Mouse (Mus musculus) G1E (cell line): ENCODE results near the gene Sipa1l3. TPM values are rescaled to one million over a fixed set of nuclear protein-coding genes. Genes with fewer than 3 reads are reported as not detected.

Experiments
- ATAC-seq: 2 replicates; pipeline ENCODE4 v1.8.0; 2016; ENCODE audit warnings: mild to moderate bottlenecking; ENCODE audit not compliant: insufficient number of reproducible peaks, poor library complexity, low FRiP score, severe bottlenecking; ENCODE audit errors: extremely low read depth
- DNase-seq: peaks from one replicate; pipeline ENCODE4 v3.0.0; 2012; ENCODE audit warnings: low spot score
- H3K27me3 ChIP-seq: 2 replicates; pipeline ENCODE4 v1.6.1; 2012; ENCODE audit warnings: mild to moderate bottlenecking, low read length, inconsistent platforms; ENCODE audit not compliant: insufficient read depth
- H3K36me3 ChIP-seq: replicated peaks from 2 replicates; pipeline ENCODE3; 2012; ENCODE audit warnings: mild to moderate bottlenecking, inconsistent platforms
- H3K4me1 ChIP-seq: 2 replicates; pipeline ENCODE4 v1.6.1; 2012; ENCODE audit warnings: low read depth, low read length, inconsistent platforms, mixed read lengths; ENCODE audit not compliant: insufficient read depth
- H3K4me3 ChIP-seq: 2 replicates; pipeline ENCODE4 v1.5.1; 2012; ENCODE audit warnings: low read depth, mild to moderate bottlenecking, inconsistent platforms, low read length, moderate library complexity, mixed read lengths
- H3K9me3 ChIP-seq: replicated peaks from 2 replicates; pipeline ENCODE4 v1.6.1; 2012; ENCODE audit warnings: inconsistent platforms
- CTCF ChIP-seq: IDR thresholded peaks from 2 replicates; pipeline ENCODE4 v1.5.1; 2012; ENCODE audit warnings: low read depth, low read length, inconsistent platforms, mixed read lengths
- GATA1 ChIP-seq: IDR thresholded peaks from 2 replicates; pipeline ENCODE4 v1.6.1; 2012; ENCODE audit warnings: borderline replicate concordance, low read length, inconsistent platforms, mixed read lengths
- GATA2 ChIP-seq: IDR thresholded peaks from 2 replicates; pipeline ENCODE4 v1.6.1; 2012; ENCODE audit warnings: low read depth, low read length, inconsistent platforms, borderline replicate concordance
- POLR2AphosphoS5 ChIP-seq: IDR thresholded peaks from 2 replicates; pipeline ENCODE4 v1.6.1; 2012; ENCODE audit warnings: low read depth, low read length, inconsistent platforms; ENCODE audit not compliant: insufficient replicate concordance
- TAL1 ChIP-seq: conservative IDR thresholded peaks from 2 replicates; pipeline ENCODE4 v1.6.1; 2012; ENCODE audit warnings: low read depth, low read length, inconsistent platforms, mixed read lengths
- polyA plus RNA-seq: library from polyadenylated mRNA; stranded (reverse); fragments of >175 nt; gene quantifications from 2 replicates; pipeline ENCODE4 v1.2.3, GENCODE M21; 2012
- total RNA-seq, 2 experiments: library from RNA; stranded (forward) in 1 of 2; stranded (reverse) in 1 of 2; fragments of 200-1000 nt in 1 of 2; fragments of >200 nt in 1 of 2; fragmentation: Nextera tagmentation in 1 of 2; gene quantifications; 2 replicates each; pipeline ENCODE4 v1.2.3; 2014 to 2017

Sipa1l3 gene
- total and polyA plus RNA-seq, 3 experiments, result 5.8 to 107 (median 49.6) TPM

DNA sequence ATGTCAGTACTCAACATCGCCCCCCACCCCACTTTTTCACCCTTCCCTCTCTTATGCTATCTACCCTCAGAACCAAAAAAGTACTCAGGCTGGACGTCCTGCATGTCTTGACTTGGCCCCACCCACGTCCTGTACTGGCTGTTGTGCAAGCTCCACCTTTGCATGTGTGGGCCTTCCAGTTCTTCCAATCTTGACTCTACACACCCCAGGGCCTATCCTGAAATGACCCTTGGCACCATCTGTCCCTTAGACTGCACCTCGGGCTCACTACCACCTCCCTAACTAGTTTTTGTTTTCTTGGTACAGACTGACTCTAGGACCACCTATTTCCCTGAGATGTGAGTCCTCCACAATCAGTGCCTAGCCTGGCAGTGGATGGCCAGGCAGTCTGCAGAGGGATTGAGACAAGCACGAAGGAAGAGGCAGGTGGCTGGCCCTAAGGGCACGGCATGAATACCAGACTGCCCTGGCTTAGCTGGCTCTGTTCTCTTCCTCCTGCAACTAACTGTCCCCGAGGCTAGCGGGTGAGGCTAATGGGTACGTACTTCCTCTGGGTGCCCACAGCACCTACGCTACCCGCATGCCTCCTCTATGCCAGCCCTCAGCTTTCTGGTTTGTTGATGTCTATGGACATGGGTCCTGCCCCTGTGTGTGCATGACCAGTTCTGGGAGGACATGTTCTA, 71.2 kb downstream of the Sipa1l3 start:
- peaks cover 36% of the 10 kb centered on the region for H3K36me3 ChIP-seq
- H3K4me3 ChIP-seq, result no peak overlapping the region
- no peak for TF ChIP-seq CTCF
- TF ChIP-seq TAL1, result no peak
- no peak for TF ChIP-seq POLR2AphosphoS5
- TF ChIP-seq GATA1, result no peak
- no peak for TF ChIP-seq GATA2
- DNase-seq, result no peak
- no peaks in the 10 kb centered on the region; the same call in 1 of the 2 replicates for H3K27me3 ChIP-seq
- ATAC-seq, result no peak
- H3K4me1 ChIP-seq, result peaks cover 14% of the 10 kb centered on the region
- H3K9me3 ChIP-seq, result no peaks in the 10 kb centered on the region

DNA sequence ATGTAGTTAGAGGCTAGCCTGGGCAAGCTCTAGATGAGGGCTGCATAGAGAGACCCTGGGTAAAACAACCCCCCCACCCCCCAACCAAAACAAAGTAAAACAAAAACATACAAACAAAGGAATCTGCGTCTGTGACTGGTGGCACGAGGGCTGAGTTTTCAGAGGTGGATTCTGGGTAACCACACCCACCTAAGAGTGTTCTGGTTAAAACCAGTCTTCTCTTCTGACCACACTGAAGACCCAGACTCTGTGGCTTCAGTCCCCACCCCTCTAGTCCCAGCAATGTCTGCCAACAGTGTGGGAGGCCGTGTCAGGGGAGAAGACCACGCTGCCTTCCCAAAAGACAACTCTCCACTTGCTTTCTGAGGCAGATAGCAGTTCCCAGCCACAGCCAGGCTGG, 72.3 kb downstream of the Sipa1l3 start:
- peaks cover 14% of the 10 kb centered on the region for H3K4me1 ChIP-seq
- peaks cover 30% of the 10 kb centered on the region for H3K36me3 ChIP-seq
- no peak for DNase-seq
- H3K27me3 ChIP-seq, result no peaks in the 10 kb centered on the region; the same call in 1 of the 2 replicates
- no peak for TF ChIP-seq TAL1
- no peak for TF ChIP-seq GATA1
- no peak for TF ChIP-seq CTCF
- H3K4me3 ChIP-seq, result no peak overlapping the region
- ATAC-seq, result no peak
- no peaks in the 10 kb centered on the region for H3K9me3 ChIP-seq

DNA sequence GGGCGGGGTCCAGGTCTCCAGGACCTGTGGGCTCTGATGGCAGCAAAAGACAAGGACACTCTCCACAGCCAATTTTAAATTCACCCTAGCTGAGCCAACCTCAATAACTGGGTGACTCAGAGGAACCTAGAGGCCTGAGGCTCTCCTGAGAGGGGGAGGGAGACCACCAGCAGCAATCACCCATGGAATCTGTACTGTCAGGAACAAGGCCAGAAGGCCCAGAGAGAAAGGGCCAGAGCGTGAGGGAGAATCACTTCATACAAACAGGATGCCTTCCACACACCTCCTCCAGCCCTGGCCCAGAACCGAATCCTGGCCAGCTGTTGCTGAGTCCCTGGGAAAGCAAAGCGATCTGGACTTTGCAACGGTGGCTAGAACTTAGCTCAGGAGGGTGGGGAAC, 73.9 kb downstream of the Sipa1l3 start:
- Histone ChIP-seq H3K9me3 (no peaks in the 10 kb centered on the region), H3K4me3 (no peak overlapping the region), H3K27me3 (no peaks in the 10 kb centered on the region; the same call in 1 of the 2 replicates), H3K4me1 (peaks cover 14% of the 10 kb centered on the region), H3K36me3 (peaks cover 43% of the 10 kb centered on the region)
- TF ChIP-seq TAL1 (no peak), POLR2AphosphoS5 (no peak), GATA1 (no peak), GATA2 (no peak), CTCF (no peak)
- DNase-seq, result no peak
- no peak for ATAC-seq

DNA sequence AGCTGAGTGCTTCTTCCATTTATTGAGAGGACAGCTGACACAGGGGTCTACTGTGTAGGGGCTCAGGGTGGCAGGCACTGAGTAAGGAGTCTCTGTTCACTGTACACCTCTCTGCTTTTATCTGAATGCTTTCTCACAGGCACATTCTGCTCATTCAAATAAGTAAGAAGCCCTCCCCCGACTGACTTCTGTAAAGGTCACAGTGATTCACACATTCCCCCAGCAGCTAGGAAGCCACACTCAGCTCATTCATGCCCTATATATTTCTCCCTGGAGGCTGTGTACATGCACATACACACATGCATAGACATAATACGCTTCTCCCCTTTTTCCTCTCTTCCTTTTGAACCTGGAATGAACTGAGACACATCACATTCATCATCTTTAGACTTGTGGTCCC, 74.4 kb downstream of the Sipa1l3 start:
- DNase-seq, result no peak
- ATAC-seq, result no peak
- Histone ChIP-seq H3K27me3 (no peaks in the 10 kb centered on the region; the same call in 1 of the 2 replicates), H3K4me1 (peaks cover 14% of the 10 kb centered on the region), H3K9me3 (no peaks in the 10 kb centered on the region), H3K4me3 (no peak overlapping the region), H3K36me3 (peaks cover 46% of the 10 kb centered on the region)
- no peak for TF ChIP-seq TAL1
- no peak for TF ChIP-seq GATA1
- no peak for TF ChIP-seq GATA2
- TF ChIP-seq POLR2AphosphoS5, result no peak
- TF ChIP-seq CTCF, result no peak

DNA sequence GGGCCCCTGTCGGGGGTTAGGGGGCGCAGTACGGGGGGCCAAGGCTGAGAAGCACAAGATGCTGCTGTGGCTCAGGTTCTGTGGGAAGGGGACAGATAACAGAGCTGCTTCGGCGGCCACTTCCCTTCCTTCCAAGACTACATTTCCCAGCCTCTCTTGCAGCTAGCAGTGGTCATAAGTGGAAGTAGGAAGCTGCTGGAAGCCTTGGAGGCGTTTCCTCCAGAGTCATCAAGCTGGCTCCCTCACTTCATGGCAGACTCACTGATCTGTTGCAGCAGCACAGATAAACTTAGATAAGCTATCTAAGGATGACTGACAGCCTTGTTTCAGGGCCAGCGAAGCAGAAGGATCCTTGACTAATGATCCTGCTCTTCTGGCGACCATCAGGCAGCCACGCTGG, 76.6 kb downstream of the Sipa1l3 start:
- Histone ChIP-seq H3K4me1 (peaks cover 8% of the 10 kb centered on the region; the same call in 1 of the 2 replicates), H3K9me3 (no peaks in the 10 kb centered on the region), H3K4me3 (no peak overlapping the region), H3K36me3 (peaks cover 43% of the 10 kb centered on the region), H3K27me3 (no peaks in the 10 kb centered on the region)
- TF ChIP-seq GATA2 (no peak), CTCF (no peak), GATA1 (no peak), TAL1 (no peak), POLR2AphosphoS5 (no peak)
- DNase-seq, result no peak
- ATAC-seq, result no peak

DNA sequence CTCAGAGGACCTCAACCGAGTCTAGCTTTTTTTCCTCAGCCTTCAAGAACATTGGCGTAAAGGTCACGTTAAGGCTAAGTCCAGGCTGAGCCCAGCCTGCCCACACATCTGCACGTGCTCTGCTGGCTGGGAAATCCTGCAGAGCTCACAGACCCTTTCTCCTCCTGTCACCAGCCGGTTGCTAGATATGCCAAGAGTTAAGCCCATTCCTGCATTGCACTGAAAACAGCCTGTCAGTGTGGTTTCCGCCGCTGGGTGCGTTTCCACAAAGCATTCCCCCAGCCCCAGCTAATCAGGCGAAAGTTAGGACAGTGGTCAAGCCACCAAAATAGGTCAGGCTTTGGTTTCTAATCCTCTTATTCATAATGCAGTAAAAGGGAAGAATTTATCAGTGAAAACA, 77.3 kb downstream of the Sipa1l3 start:
- Histone ChIP-seq H3K9me3 (no peaks in the 10 kb centered on the region), H3K4me3 (no peak overlapping the region), H3K36me3 (peaks cover 38% of the 10 kb centered on the region), H3K4me1 (peaks cover 5% of the 10 kb centered on the region; the same call in 1 of the 2 replicates), H3K27me3 (no peaks in the 10 kb centered on the region)
- DNase-seq, result no peak
- TF ChIP-seq TAL1 (no peak), CTCF (no peak), POLR2AphosphoS5 (no peak), GATA2 (no peak)
- no peak for ATAC-seq
